Mouse (Mus musculus) adrenal gland, postnatal 0 days (tissue): ENCODE results near the gene Wasf1. TPM values are rescaled to one million over a fixed set of nuclear protein-coding genes. Genes with fewer than 3 reads are reported as not detected.

Experiments
- polyA plus RNA-seq: library from polyadenylated mRNA; unstranded; fragments of >200 nt; fragmentation: Nextera tagmentation; extraction: Ambion mirVana; gene quantifications from 2 replicates; pipeline ENCODE4 v1.2.1, GENCODE M21; 2015

Wasf1 gene
- polyA plus RNA-seq = 7.1 and 11.9 TPM in 2 replicates

GRCm38 (mm10) chr10:40882831-40883643 is at the start of gene Wasf1, which contains the start of gene Cdc40:
Wasf1 (plus strand) TSS chr10:40883475.
Cdc40 (minus strand) TSS chr10:40883311.

Other genes with a start within 250 kb of the Wasf1 start
- 2.6 and 3.9 TPM in 2 replicates for gene Mettl24, start 200.2 kb upstream of the Wasf1 start, polyA plus RNA-seq
- gene Cdc40, start 164 bp upstream of the Wasf1 start, polyA plus RNA-seq = 17.3 and 23.4 TPM in 2 replicates
- 0.23 and 0.54 TPM in 2 replicates for gene Gpr6, start 188.8 kb downstream of the Wasf1 start, polyA plus RNA-seq